Mouse (Mus musculus) testis, adult 2 months (tissue): ENCODE data around the gene Gm5134. TPM values are rescaled to one million over a fixed set of nuclear protein-coding genes. Genes with fewer than 3 reads are reported as not detected.
"Not testable (repeated sequence)": the region's sequence is repeated elsewhere in the genome, so short reads cannot be mapped to it uniquely, and the experiment has no call there.

Experiments used
- H3K27ac ChIP-seq: fragments of 200-500 bp; 2 replicates; pipeline ENCODE4 v1.5.1; 2012; ENCODE audit warnings: low read depth, low read length; ENCODE audit not compliant: control insufficient read depth, insufficient read depth
- H3K27me3 ChIP-seq: fragments of 200-500 bp; 2 replicates; pipeline ENCODE4 v1.6.1; 2012; ENCODE audit warnings: mild to moderate bottlenecking, low read length, moderate library complexity; ENCODE audit not compliant: control insufficient read depth, insufficient read depth
- H3K36me3 ChIP-seq: fragments of 200-500 bp; 2 replicates; pipeline ENCODE4 v1.6.1; 2012; ENCODE audit warnings: mild to moderate bottlenecking, low read length; ENCODE audit not compliant: control insufficient read depth, insufficient read depth
- H3K4me1 ChIP-seq: fragments of 200-500 bp; 2 replicates; pipeline ENCODE4 v1.6.1; 2012; ENCODE audit warnings: low read length; ENCODE audit not compliant: control insufficient read depth, insufficient read depth
- H3K4me3 ChIP-seq: fragments of 200-500 bp; 2 replicates; pipeline ENCODE4 v1.5.1; 2012; ENCODE audit warnings: low read depth, mild to moderate bottlenecking, low read length, moderate library complexity, mixed read lengths; ENCODE audit not compliant: control insufficient read depth
- CTCF ChIP-seq: fragments of 200-500 bp; IDR thresholded peaks from 2 replicates; pipeline ENCODE4 v1.5.1; 2012; ENCODE audit warnings: low read depth, mild to moderate bottlenecking, inconsistent platforms, low read length, moderate library complexity; ENCODE audit not compliant: control insufficient read depth, insufficient read depth, insufficient replicate concordance
- POLR2A ChIP-seq: fragments of 200-500 bp; IDR thresholded peaks from 2 replicates; pipeline ENCODE4 v1.6.1; 2012; ENCODE audit warnings: low read depth, mild to moderate bottlenecking, inconsistent platforms, low read length, moderate library complexity; ENCODE audit not compliant: control insufficient read depth
- polyA plus RNA-seq: library from polyadenylated mRNA; depleted of rRNA; stranded (reverse); fragments of >200 nt; gene quantifications from 2 replicates; pipeline ENCODE4 v1.2.3, GENCODE M21; 2012

Gene Gm5134
- polyA plus RNA-seq, 1 experiment: 22.2 TPM

GRCm38 (mm10) chr10:75978835-75979157, 24.5 kb downstream of the Gm5134 start:
- Histone ChIP-seq H3K27ac (no peak overlapping the region), H3K36me3 (no peaks in the 10 kb centered on the region; the same call in 1 of the 2 replicates), H3K4me3 (no peak overlapping the region), H3K4me1 (no peaks in the 10 kb centered on the region), H3K27me3 (no peaks in the 10 kb centered on the region)
- no peak for TF ChIP-seq CTCF
- TF ChIP-seq POLR2A: no peak

- H3K27ac ChIP-seq: no peak overlapping the region
- TF ChIP-seq POLR2A (no peak), CTCF (no peak)
- no peaks in the 10 kb centered on the region for H3K4me1 ChIP-seq
- H3K36me3 ChIP-seq: no peaks in the 10 kb centered on the region; the same call in 1 of the 2 replicates
- no peaks in the 10 kb centered on the region for H3K27me3 ChIP-seq
- no peak overlapping the region for H3K4me3 ChIP-seq
These were observed 25.1 kb downstream of the Gm5134 start for GRCm38 (mm10) chr10:75979432-75979831.

GRCm38 (mm10) chr10:75990430-75991042, 36.2 kb downstream of the Gm5134 start:
- Histone ChIP-seq H3K27ac (no peak overlapping the region), H3K36me3 (no peaks in the 10 kb centered on the region), H3K4me3 (no peak overlapping the region), H3K27me3 (no peaks in the 10 kb centered on the region), H3K4me1 (no peaks in the 10 kb centered on the region)
- TF ChIP-seq CTCF: no peak
- TF ChIP-seq POLR2A: no peak

- no peaks in the 10 kb centered on the region for H3K36me3 ChIP-seq
- no peaks in the 10 kb centered on the region for H3K27me3 ChIP-seq
- no peak overlapping the region for H3K4me3 ChIP-seq
- H3K4me1 ChIP-seq: no peaks in the 10 kb centered on the region
- no peak overlapping the region for H3K27ac ChIP-seq
- TF ChIP-seq POLR2A (no peak), CTCF (no peak)
These were observed 39.4 kb downstream of the Gm5134 start for GRCm38 (mm10) chr10:75993616-75994240.

- H3K27me3 ChIP-seq, H3K4me3 ChIP-seq, H3K36me3 ChIP-seq, H3K4me1 ChIP-seq, H3K27ac ChIP-seq: not testable (repeated sequence)
These were observed 40.4 kb downstream of the Gm5134 start for GRCm38 (mm10) chr10:75994531-75995210.

GRCm38 (mm10) chr10:75995463-75995862, 41.1 kb downstream of the Gm5134 start:
- H3K27ac ChIP-seq: no peak overlapping the region
- no peak overlapping the region for H3K4me3 ChIP-seq
- TF ChIP-seq POLR2A (no peak), CTCF (no peak; the same call in 1 of the 2 replicates)
- no peaks in the 10 kb centered on the region for H3K27me3 ChIP-seq
- no peaks in the 10 kb centered on the region for H3K36me3 ChIP-seq
- no peaks in the 10 kb centered on the region for H3K4me1 ChIP-seq

- H3K27me3 ChIP-seq: no peaks in the 10 kb centered on the region
- TF ChIP-seq CTCF (no peak), POLR2A (no peak)
- no peaks in the 10 kb centered on the region for H3K4me1 ChIP-seq
- no peak overlapping the region for H3K4me3 ChIP-seq
- no peaks in the 10 kb centered on the region for H3K36me3 ChIP-seq
- no peak overlapping the region for H3K27ac ChIP-seq
These were observed 42.0 kb downstream of the Gm5134 start for GRCm38 (mm10) chr10:75996315-75996714.

- no peaks in the 10 kb centered on the region for H3K4me1 ChIP-seq
- H3K36me3 ChIP-seq: no peaks in the 10 kb centered on the region
- TF ChIP-seq CTCF (no peak), POLR2A (no peak)
- no peaks in the 10 kb centered on the region for H3K27me3 ChIP-seq
- no peak overlapping the region for H3K27ac ChIP-seq
- no peak overlapping the region for H3K4me3 ChIP-seq
These were observed 46.8 kb downstream of the Gm5134 start for GRCm38 (mm10) chr10:76001160-76001559.
